Mouse (Mus musculus) ES-Bruce4 (cell line): ENCODE data around the gene Nbea. TPM values are rescaled to one million over a fixed set of nuclear protein-coding genes. Genes with fewer than 3 reads are reported as not detected.

Source experiments
- H3K27ac ChIP-seq: 2 replicates; pipeline ENCODE4 v1.5.1; 2012; ENCODE audit warnings: low read length, inconsistent platforms; ENCODE audit not compliant: insufficient read depth
- H3K27me3 ChIP-seq: 2 replicates; pipeline ENCODE4 v1.6.1; 2012; ENCODE audit warnings: mild to moderate bottlenecking, low read length, inconsistent platforms; ENCODE audit not compliant: control insufficient read depth, poor library complexity, insufficient read depth, severe bottlenecking
- H3K36me3 ChIP-seq: 2 replicates; pipeline ENCODE4 v1.6.1; 2012; ENCODE audit warnings: inconsistent platforms, mild to moderate bottlenecking, low read length, moderate library complexity; ENCODE audit not compliant: control insufficient read depth, poor library complexity, insufficient read depth, severe bottlenecking
- H3K4me1 ChIP-seq: one replicate; pipeline ENCODE4 v1.8.1; 2011; ENCODE audit warnings: low read length; ENCODE audit not compliant: control insufficient read depth, insufficient read depth
- H3K4me3 ChIP-seq: 2 replicates; pipeline ENCODE4 v1.5.1; 2011; ENCODE audit warnings: low read depth, mild to moderate bottlenecking, low read length
- H3K9ac ChIP-seq: 2 replicates; pipeline ENCODE4 v1.6.1; 2012; ENCODE audit warnings: low read depth, mild to moderate bottlenecking, inconsistent platforms; ENCODE audit not compliant: poor library complexity, severe bottlenecking
- H3K9me3 ChIP-seq: replicated peaks from 2 replicates; pipeline ENCODE4 v1.6.1; 2012; ENCODE audit warnings: mild to moderate bottlenecking, low read length, inconsistent platforms; ENCODE audit not compliant: control insufficient read depth, poor library complexity, insufficient read depth, severe bottlenecking
- CTCF ChIP-seq: IDR thresholded peaks from one replicate; pipeline ENCODE4 v1.8.1; 2011; ENCODE audit warnings: low read depth, low read length
- EP300 ChIP-seq: IDR thresholded peaks from 2 replicates; pipeline ENCODE4 v1.6.1; 2011; ENCODE audit warnings: low read depth, low read length; ENCODE audit not compliant: insufficient read depth
- POLR2A ChIP-seq: IDR thresholded peaks from one replicate; pipeline ENCODE4 v1.8.1; 2011; ENCODE audit warnings: low read length; ENCODE audit not compliant: insufficient read depth
- polyA plus RNA-seq: library from polyadenylated mRNA; stranded (reverse); fragments of >200 nt; gene quantifications from 2 replicates; pipeline ENCODE4 v1.2.4, GENCODE M21; 2011; ENCODE audit warnings: low read depth; ENCODE audit not compliant: missing spikeins, insufficient read depth, insufficient read length

Nbea gene
- polyA plus RNA-seq, 1 experiment = 6.1 TPM

- no peak overlapping the region for H3K27ac ChIP-seq
Measured at GRCm38 (mm10) chr3:55733665-55734064, 449.8 kb downstream of the Nbea start.

DNA sequence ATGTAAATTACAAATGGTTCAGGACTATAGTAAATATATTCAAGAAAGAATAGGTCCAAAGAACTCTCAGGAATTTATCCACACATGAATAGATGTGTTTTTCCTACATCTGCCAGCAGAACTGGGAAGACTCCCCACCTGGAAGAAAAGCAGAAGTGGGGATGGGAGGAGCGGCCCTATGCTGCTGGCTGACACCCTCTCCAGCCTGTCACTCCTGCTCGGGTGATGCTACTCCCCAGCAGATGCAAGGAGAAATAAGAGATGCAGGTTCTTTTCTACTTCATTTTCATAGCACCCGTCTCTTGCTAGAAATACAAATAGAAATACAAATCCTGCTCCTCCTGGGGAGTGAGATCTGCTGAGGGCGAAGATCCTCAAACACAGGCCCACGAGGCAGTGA lies 453.0 kb downstream of the Nbea start:
- H3K27ac ChIP-seq = no peak overlapping the region
- TF ChIP-seq EP300 (no peak), POLR2A (no peak), CTCF (no peak)
- H3K27me3 ChIP-seq = no peaks in the 10 kb centered on the region
- H3K4me1 ChIP-seq = no peaks in the 10 kb centered on the region
- H3K36me3 ChIP-seq = no peaks in the 10 kb centered on the region
- no peak overlapping the region for H3K9ac ChIP-seq
- no peak overlapping the region for H3K4me3 ChIP-seq
- H3K9me3 ChIP-seq = no peaks in the 10 kb centered on the region

More at GRCm38 (mm10) chr3:55733665-55734064, 449.8 kb downstream of the Nbea start:
- H3K36me3 ChIP-seq = no peaks in the 10 kb centered on the region
- no peak for TF ChIP-seq EP300
- no peak for TF ChIP-seq POLR2A
- TF ChIP-seq CTCF = no peak
- no peaks in the 10 kb centered on the region for H3K9me3 ChIP-seq
- no peaks in the 10 kb centered on the region for H3K27me3 ChIP-seq
- H3K9ac ChIP-seq = no peak overlapping the region
- H3K4me3 ChIP-seq = no peak overlapping the region
- H3K4me1 ChIP-seq = no peaks in the 10 kb centered on the region

GRCm38 (mm10) chr3:55730142-55730541 lies 453.4 kb downstream of the Nbea start:
- TF ChIP-seq POLR2A (no peak), CTCF (no peak), EP300 (no peak)
- Histone ChIP-seq H3K27me3 (no peaks in the 10 kb centered on the region), H3K9me3 (no peaks in the 10 kb centered on the region), H3K9ac (no peak overlapping the region), H3K27ac (no peak overlapping the region), H3K4me3 (no peak overlapping the region), H3K36me3 (no peaks in the 10 kb centered on the region), H3K4me1 (no peaks in the 10 kb centered on the region)

- no peaks in the 10 kb centered on the region for H3K9me3 ChIP-seq
- H3K27me3 ChIP-seq = no peaks in the 10 kb centered on the region
- no peak overlapping the region for H3K27ac ChIP-seq
- no peak overlapping the region for H3K4me3 ChIP-seq
- no peaks in the 10 kb centered on the region for H3K36me3 ChIP-seq
- TF ChIP-seq EP300 (no peak), POLR2A (no peak), CTCF (no peak)
- H3K9ac ChIP-seq = no peak overlapping the region
- H3K4me1 ChIP-seq = no peaks in the 10 kb centered on the region
Measured at GRCm38 (mm10) chr3:55714260-55714659, 469.2 kb downstream of the Nbea start.

GRCm38 (mm10) chr3:55713856-55714255 lies 469.6 kb downstream of the Nbea start:
- H3K9me3 ChIP-seq = no peaks in the 10 kb centered on the region
- no peaks in the 10 kb centered on the region for H3K27me3 ChIP-seq
- H3K9ac ChIP-seq = no peak overlapping the region
- no peaks in the 10 kb centered on the region for H3K36me3 ChIP-seq
- TF ChIP-seq POLR2A = no peak
- no peak overlapping the region for H3K27ac ChIP-seq
- H3K4me3 ChIP-seq = no peak overlapping the region
- no peaks in the 10 kb centered on the region for H3K4me1 ChIP-seq

DNA sequence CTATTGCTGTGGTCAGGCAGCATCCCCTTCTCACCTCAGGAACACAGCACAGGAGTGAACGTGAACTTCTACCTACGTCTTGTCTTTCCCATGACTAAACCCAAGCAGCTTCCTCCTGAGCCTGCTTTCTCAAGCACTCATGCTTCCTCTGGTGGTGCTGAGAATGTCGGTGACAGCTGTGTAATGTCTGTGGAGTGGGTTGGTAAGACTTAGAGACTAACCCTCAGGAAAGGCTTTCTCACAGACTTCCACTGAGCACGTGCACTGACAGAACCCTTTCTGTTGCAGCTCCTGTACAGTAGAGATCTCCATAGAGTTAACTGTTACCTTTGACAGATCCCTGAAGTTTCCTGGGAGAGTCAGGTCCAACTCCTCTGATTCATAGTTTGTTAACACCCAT lies 473.2 kb downstream of the Nbea start:
- Histone ChIP-seq H3K27ac (no peak overlapping the region), H3K9ac (no peak overlapping the region), H3K36me3 (no peaks in the 10 kb centered on the region), H3K9me3 (no peaks in the 10 kb centered on the region), H3K4me1 (no peaks in the 10 kb centered on the region), H3K4me3 (no peak overlapping the region), H3K27me3 (no peaks in the 10 kb centered on the region)
- TF ChIP-seq CTCF = no peak
- TF ChIP-seq EP300 = no peak

- Histone ChIP-seq H3K9ac (no peak overlapping the region), H3K27me3 (no peaks in the 10 kb centered on the region), H3K4me3 (no peak overlapping the region), H3K9me3 (no peaks in the 10 kb centered on the region), H3K27ac (no peak overlapping the region), H3K36me3 (no peaks in the 10 kb centered on the region), H3K4me1 (no peaks in the 10 kb centered on the region)
- no peak for TF ChIP-seq POLR2A
- no peak for TF ChIP-seq CTCF
- no peak for TF ChIP-seq EP300
Measured at GRCm38 (mm10) chr3:55701632-55702031, 481.9 kb downstream of the Nbea start.
